Mouse (Mus musculus): ENCODE results near the gene Emc8. TPM values are rescaled to one million over a fixed set of nuclear protein-coding genes. Genes with fewer than 3 reads are reported as not detected.

Gene Emc8
- polyA plus RNA-seq (2014; fragmentation: Nextera tagmentation; extraction: Ambion mirVana), result 322 and 338 TPM in 2 replicates

DNA sequence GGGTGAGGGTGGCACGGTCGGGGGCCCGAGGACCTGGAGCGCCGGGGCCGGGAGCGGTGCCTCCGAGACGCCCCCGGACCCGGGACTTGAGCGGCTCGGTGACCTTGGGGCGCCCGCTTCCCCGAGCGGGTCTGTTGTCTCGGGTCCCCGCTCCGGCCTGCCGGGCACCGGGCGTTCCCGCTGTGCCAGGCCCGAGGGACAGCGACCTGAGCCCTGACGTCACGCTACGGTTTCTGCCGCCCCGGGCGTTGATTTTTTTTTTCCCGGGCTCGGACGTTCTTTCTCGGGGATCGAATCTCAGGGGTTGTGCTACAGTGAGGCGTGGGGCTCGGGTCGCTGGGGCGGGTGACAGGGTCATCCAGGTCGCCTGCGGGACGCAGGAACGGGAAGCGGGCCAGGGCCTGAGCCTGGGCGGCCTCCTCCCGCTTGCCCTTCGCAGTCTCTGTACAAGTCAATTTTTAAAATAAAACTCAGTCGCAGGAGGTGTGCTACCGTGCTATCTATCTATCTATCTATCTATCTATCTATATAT lies at the start of gene Emc8:
Gene Emc8, minus strand, starts transcription at position 200 of the 532 bp plus-strand sequence.
- Histone ChIP-seq H3K4me1 (ENCODE audit: control insufficient read depth, insufficient read depth, low read length) (peaks cover 4% of the 10 kb centered on the region; the same call in 1 of the 2 replicates), H3K4me3 (ENCODE audit: low read depth, low read length) (peak within 1 kb of the TSS; percentile 96), H3K36me3 (replicated peaks; ENCODE audit: control insufficient read depth, insufficient read depth, low read depth, low read length) (peaks cover 2% of the 10 kb centered on the region), H3K27me3 (ENCODE audit: control insufficient read depth, insufficient read depth, low read length) (no peaks in the 10 kb centered on the region), H3K9me3 (replicated peaks; ENCODE audit: control insufficient read depth, low read length) (no peaks in the 10 kb centered on the region), H3K27ac (replicated peaks; ENCODE audit: low read depth, low read length) (peak within 1 kb of the TSS; percentile 74), H3K9ac (replicated peaks; ENCODE audit: low read length) (peak within 1 kb of the TSS; percentile 93), H3K4me2 (ENCODE audit: low read depth, low read length) (peak within 1 kb of the TSS; percentile 90)
- peak; percentile 14 for DNase-seq (ENCODE audit: low spot score)
- ATAC-seq (replicated peaks; ENCODE audit: insufficient number of reproducible peaks, low FRiP score, low TSS enrichment, low read depth), result no peak
- WGBS, result under 1% methylated on average over 44 of the region's 51 CpGs

DNA sequence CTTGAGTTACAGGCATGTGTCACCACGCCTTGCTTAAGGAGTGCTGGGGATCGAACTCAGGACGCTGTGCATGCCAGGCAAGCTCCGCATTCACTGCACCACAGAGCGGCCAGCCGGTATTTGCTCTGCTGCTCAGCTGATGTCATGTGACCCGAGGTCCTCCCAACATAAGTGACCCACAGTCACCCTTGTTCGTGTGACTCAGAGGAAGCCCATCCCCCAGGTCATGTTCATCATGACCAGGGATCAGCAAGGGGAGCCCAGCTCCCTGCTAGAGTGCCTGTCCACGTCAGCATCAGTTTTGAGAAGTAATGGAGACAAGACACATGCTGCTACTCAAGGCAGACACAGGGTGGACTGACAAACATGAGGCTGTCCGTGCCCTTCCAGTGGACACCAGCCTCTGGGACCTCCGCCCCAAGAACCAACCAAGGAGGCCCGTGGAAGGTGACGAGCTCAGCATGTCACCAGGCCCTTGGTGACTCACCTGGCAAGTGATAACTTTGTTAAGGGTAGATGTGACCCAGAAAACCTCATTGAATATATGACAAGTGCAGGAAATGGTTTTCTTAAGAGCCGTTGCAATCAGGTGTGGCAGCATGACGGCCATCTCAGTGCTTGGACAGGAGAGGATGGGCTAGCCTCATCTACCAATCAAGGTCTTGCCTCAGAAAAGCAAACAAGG lies 47.8 kb upstream of the Emc8 start:
- ATAC-seq (replicated peaks; ENCODE audit: insufficient number of reproducible peaks, low FRiP score, low TSS enrichment, low read depth), result no peak
- 77% methylated on average over 15 of the region's 15 CpGs for WGBS
- no peak overlapping the region for H3K27ac ChIP-seq (replicated peaks; ENCODE audit: low read depth, low read length)

DNA sequence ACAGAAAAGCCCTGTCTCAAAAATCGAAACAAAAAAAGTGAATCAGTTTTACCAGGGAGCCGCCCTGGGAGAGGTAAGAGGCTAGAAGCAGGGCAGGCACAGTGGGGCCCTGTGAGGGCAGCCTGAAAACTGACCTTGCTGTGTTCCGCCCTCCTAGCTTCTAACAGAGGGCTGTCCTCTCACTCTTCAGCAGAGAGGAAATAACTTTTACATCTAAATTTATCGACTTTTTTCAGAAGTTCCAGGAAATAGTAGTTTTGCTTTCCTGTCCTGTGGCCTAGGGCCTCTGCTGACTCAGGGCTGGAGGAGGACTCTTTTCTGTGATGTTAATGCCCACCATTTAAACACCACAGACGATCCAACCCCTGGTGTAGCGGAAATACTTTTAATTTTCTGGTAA lies 46.8 kb upstream of the Emc8 start:
- Histone ChIP-seq H3K9ac (replicated peaks; ENCODE audit: low read length) (no peak overlapping the region), H3K4me1 (ENCODE audit: control insufficient read depth, insufficient read depth, low read length) (no peaks in the 10 kb centered on the region), H3K4me2 (ENCODE audit: low read depth, low read length) (no peak overlapping the region), H3K4me3 (ENCODE audit: low read depth, low read length) (no peak overlapping the region), H3K36me3 (replicated peaks; ENCODE audit: control insufficient read depth, insufficient read depth, low read depth, low read length) (no peaks in the 10 kb centered on the region), H3K27me3 (ENCODE audit: control insufficient read depth, insufficient read depth, low read length) (no peaks in the 10 kb centered on the region), H3K27ac (replicated peaks; ENCODE audit: low read depth, low read length) (no peak overlapping the region), H3K9me3 (replicated peaks; ENCODE audit: control insufficient read depth, low read length) (no peaks in the 10 kb centered on the region)
- DNase-seq (ENCODE audit: low spot score), result no peak
- no peak for ATAC-seq (replicated peaks; ENCODE audit: insufficient number of reproducible peaks, low FRiP score, low TSS enrichment, low read depth)
- WGBS, result 77% methylated on average over 6 of the region's 6 CpGs

More for the DNA sequence above, 47.8 kb upstream of the Emc8 start:
- Histone ChIP-seq H3K4me2 (ENCODE audit: low read depth, low read length) (no peak overlapping the region), H3K4me1 (ENCODE audit: control insufficient read depth, insufficient read depth, low read length) (no peaks in the 10 kb centered on the region), H3K9ac (replicated peaks; ENCODE audit: low read length) (no peak overlapping the region), H3K27me3 (ENCODE audit: control insufficient read depth, insufficient read depth, low read length) (no peaks in the 10 kb centered on the region), H3K9me3 (replicated peaks; ENCODE audit: control insufficient read depth, low read length) (no peaks in the 10 kb centered on the region), H3K36me3 (replicated peaks; ENCODE audit: control insufficient read depth, insufficient read depth, low read depth, low read length) (no peaks in the 10 kb centered on the region), H3K4me3 (ENCODE audit: low read depth, low read length) (no peak overlapping the region)
- no peak for DNase-seq (ENCODE audit: low spot score)

DNA sequence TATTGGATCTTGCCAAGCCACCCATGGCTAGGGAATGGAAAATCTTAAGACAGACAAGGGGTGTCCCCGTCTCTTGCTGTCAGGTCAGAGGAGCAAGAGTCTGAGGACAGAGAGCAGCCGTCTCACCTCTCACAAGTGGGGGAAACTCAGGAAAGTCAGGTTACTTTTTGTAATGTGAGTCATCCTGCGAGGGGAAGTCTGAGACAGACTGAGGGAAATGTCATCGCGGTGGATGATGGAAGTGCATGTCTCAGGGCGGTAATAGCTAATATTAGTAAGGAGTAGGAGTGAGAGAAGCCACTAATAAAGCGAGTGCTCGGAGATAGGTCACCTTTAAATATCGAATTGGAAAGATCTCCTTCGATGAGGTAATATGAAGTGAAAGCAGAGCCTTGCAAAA lies 40.8 kb upstream of the Emc8 start:
- no peak for DNase-seq (ENCODE audit: low spot score)
- WGBS, result 79% methylated on average over 10 of the region's 10 CpGs

DNA sequence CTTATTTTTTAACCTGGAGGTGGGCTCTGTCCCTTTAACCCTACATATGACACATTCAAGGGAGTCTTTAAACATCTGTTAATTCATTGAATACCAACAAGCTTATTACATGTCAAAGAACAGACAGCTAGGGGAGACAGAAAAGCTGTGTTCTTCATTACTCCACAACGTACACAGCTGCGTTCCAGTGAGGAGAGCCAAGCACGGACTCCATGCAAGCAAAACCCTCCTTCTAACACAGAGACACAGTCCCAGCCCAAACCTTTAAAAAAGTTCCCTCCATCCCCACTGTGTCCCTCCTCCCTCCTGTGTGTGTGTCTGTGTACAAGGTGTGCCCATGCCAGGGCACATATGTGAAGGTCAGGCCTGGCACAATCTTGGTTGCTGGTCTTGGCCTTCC lies 37.8 kb upstream of the Emc8 start:
- 74% methylated on average over 3 of the region's 3 CpGs for WGBS
- Histone ChIP-seq H3K36me3 (replicated peaks; ENCODE audit: control insufficient read depth, insufficient read depth, low read depth, low read length) (no peaks in the 10 kb centered on the region), H3K27ac (replicated peaks; ENCODE audit: low read depth, low read length) (no peak overlapping the region), H3K9me3 (replicated peaks; ENCODE audit: control insufficient read depth, low read length) (no peaks in the 10 kb centered on the region), H3K4me1 (ENCODE audit: control insufficient read depth, insufficient read depth, low read length) (no peaks in the 10 kb centered on the region), H3K4me2 (ENCODE audit: low read depth, low read length) (no peak overlapping the region), H3K27me3 (ENCODE audit: control insufficient read depth, insufficient read depth, low read length) (no peaks in the 10 kb centered on the region), H3K4me3 (ENCODE audit: low read depth, low read length) (no peak overlapping the region), H3K9ac (replicated peaks; ENCODE audit: low read length) (no peak overlapping the region)
- DNase-seq (ENCODE audit: low spot score) (no peak), ATAC-seq (replicated peaks; ENCODE audit: insufficient number of reproducible peaks, low FRiP score, low TSS enrichment, low read depth) (no peak)

More for the DNA sequence above, 40.8 kb upstream of the Emc8 start:
- Histone ChIP-seq H3K27me3 (ENCODE audit: control insufficient read depth, insufficient read depth, low read length) (no peaks in the 10 kb centered on the region), H3K4me1 (ENCODE audit: control insufficient read depth, insufficient read depth, low read length) (no peaks in the 10 kb centered on the region), H3K9ac (replicated peaks; ENCODE audit: low read length) (no peak overlapping the region), H3K4me2 (ENCODE audit: low read depth, low read length) (no peak overlapping the region), H3K36me3 (replicated peaks; ENCODE audit: control insufficient read depth, insufficient read depth, low read depth, low read length) (no peaks in the 10 kb centered on the region), H3K4me3 (ENCODE audit: low read depth, low read length) (no peak overlapping the region), H3K9me3 (replicated peaks; ENCODE audit: control insufficient read depth, low read length) (no peaks in the 10 kb centered on the region), H3K27ac (replicated peaks; ENCODE audit: low read depth, low read length) (no peak overlapping the region)
- ATAC-seq (replicated peaks; ENCODE audit: insufficient number of reproducible peaks, low FRiP score, low TSS enrichment, low read depth), result no peak

DNA sequence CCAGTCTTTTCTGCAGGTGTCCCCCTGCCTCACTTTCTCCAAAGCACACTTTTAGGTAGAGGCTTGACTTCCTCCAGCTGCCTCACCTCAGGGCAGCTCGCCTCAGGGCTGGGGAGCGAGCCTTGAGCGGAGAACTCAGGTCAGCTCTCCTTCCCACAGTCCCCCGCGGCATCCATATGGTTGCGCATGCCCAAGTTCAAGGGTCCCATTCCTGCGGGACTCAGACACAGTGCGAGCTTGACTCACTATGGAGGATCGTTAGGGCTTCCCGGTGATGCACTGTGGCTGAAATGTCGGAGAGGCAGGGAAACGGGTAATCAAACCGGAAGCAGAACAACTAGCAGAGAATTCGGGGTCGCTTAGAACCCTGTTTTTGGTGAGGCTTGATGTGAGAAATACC lies 36.8 kb upstream of the Emc8 start:
- ATAC-seq (replicated peaks; ENCODE audit: insufficient number of reproducible peaks, low FRiP score, low TSS enrichment, low read depth) (no peak), DNase-seq (ENCODE audit: low spot score) (no peak)
- Histone ChIP-seq H3K4me3 (ENCODE audit: low read depth, low read length) (no peak overlapping the region), H3K4me1 (ENCODE audit: control insufficient read depth, insufficient read depth, low read length) (no peaks in the 10 kb centered on the region), H3K9me3 (replicated peaks; ENCODE audit: control insufficient read depth, low read length) (no peaks in the 10 kb centered on the region), H3K9ac (replicated peaks; ENCODE audit: low read length) (no peak overlapping the region), H3K4me2 (ENCODE audit: low read depth, low read length) (no peak overlapping the region), H3K27ac (replicated peaks; ENCODE audit: low read depth, low read length) (no peak overlapping the region), H3K27me3 (ENCODE audit: control insufficient read depth, insufficient read depth, low read length) (no peaks in the 10 kb centered on the region), H3K36me3 (replicated peaks; ENCODE audit: control insufficient read depth, insufficient read depth, low read depth, low read length) (no peaks in the 10 kb centered on the region)
- 87% methylated on average over 15 of the region's 15 CpGs for WGBS

DNA sequence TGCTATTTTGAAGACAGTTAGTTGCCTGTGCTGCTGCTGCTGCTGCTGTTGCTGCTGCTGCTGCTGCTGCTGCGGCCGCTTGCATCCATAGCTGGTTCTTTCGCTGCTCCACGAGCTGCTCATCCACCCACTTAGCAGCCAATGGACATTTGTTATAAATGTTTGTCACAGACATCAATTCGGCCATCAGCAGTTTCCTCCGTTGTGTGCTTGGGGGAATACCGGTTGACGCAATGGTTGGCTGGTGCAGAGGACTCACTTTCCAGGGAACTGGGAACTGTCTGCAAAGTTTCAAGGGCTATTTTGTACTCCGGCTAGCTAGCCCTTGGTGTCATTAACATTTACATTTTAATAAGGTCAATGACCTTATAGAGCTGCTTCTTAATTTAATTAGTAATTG lies 35.8 kb upstream of the Emc8 start:
- H3K9ac ChIP-seq (replicated peaks; ENCODE audit: low read length), result no peak overlapping the region
- DNase-seq (ENCODE audit: low spot score) (no peak), ATAC-seq (replicated peaks; ENCODE audit: insufficient number of reproducible peaks, low FRiP score, low TSS enrichment, low read depth) (no peak)
- 74% methylated on average over 9 of the region's 9 CpGs for WGBS
- no peaks in the 10 kb centered on the region for H3K4me1 ChIP-seq (ENCODE audit: control insufficient read depth, insufficient read depth, low read length)
- H3K4me3 ChIP-seq (ENCODE audit: low read depth, low read length), result no peak overlapping the region
- H3K9me3 ChIP-seq (replicated peaks; ENCODE audit: control insufficient read depth, low read length), result no peaks in the 10 kb centered on the region
- no peaks in the 10 kb centered on the region for H3K27me3 ChIP-seq (ENCODE audit: control insufficient read depth, insufficient read depth, low read length)
- H3K4me2 ChIP-seq (ENCODE audit: low read depth, low read length), result no peak overlapping the region
- H3K27ac ChIP-seq (replicated peaks; ENCODE audit: low read depth, low read length), result no peak overlapping the region
- H3K36me3 ChIP-seq (replicated peaks; ENCODE audit: control insufficient read depth, insufficient read depth, low read depth, low read length), result no peaks in the 10 kb centered on the region

DNA sequence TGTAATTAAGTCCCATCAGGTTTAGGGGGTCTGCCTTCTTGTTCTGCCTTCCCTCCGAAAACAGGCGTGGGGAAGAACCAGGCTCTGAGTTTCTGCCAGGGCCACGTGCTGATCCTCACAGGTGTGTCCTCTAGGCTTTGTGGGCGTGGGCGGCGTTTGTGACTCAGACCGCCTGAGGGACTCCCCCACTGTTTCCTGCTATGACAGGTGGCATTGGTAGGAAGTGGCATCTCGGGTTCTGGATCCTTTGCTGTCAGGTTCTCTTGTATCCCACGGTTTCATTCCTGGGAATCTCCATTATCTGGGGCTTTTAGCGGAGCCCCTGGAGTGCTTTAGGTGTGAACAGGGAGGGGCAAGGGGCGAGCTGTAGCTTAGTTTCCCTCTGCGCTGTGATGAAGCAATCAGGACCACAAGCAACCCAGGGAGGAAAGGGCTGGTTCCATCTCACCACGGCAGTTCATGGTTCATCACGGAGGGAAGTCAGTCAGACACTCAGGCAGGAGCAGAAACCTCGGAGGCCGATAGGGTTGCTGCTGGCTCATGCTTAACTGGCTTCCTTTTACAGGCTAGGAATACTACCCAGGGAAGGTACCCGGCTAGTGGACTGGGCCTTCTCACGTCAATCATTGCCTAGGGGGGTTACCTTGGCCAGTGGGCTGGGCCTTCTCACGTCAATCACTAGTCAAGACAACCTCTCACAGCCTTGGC lies 33.5 kb upstream of the Emc8 start:
- Histone ChIP-seq H3K36me3 (replicated peaks; ENCODE audit: control insufficient read depth, insufficient read depth, low read depth, low read length) (no peaks in the 10 kb centered on the region), H3K27me3 (ENCODE audit: control insufficient read depth, insufficient read depth, low read length) (no peaks in the 10 kb centered on the region), H3K9ac (replicated peaks; ENCODE audit: low read length) (no peak overlapping the region), H3K4me2 (ENCODE audit: low read depth, low read length) (no peak overlapping the region), H3K9me3 (replicated peaks; ENCODE audit: control insufficient read depth, low read length) (no peaks in the 10 kb centered on the region), H3K4me3 (ENCODE audit: low read depth, low read length) (no peak overlapping the region), H3K4me1 (ENCODE audit: control insufficient read depth, insufficient read depth, low read length) (no peaks in the 10 kb centered on the region), H3K27ac (replicated peaks; ENCODE audit: low read depth, low read length) (no peak overlapping the region)
- 59% methylated on average over 19 of the region's 19 CpGs for WGBS
- ATAC-seq (replicated peaks; ENCODE audit: insufficient number of reproducible peaks, low FRiP score, low TSS enrichment, low read depth) (no peak), DNase-seq (ENCODE audit: low spot score) (no peak)

All from embryonic facial prominence, embryonic 11.5 days (tissue).